Mouse (Mus musculus): Measurements from ENCODE around the gene Tnrc6c.
"Not testable (repeated sequence)": the region's sequence is repeated elsewhere in the genome, so short reads cannot be mapped to it uniquely, and the experiment has no call there.

Tnrc6c gene

GRCm38 (mm10) chr11:117775540-117775939 is 121.5 kb downstream of the Tnrc6c start:
- no peak for DNase-seq

GRCm38 (mm10) chr11:117776085-117776792 is 122.2 kb downstream of the Tnrc6c start:
- no peak for DNase-seq

GRCm38 (mm10) chr11:117777111-117777510 is 123.0 kb downstream of the Tnrc6c start:
- no peak for DNase-seq

- DNase-seq = no peak
These were observed 123.9 kb downstream of the Tnrc6c start for GRCm38 (mm10) chr11:117778031-117778430.

- DNase-seq = no peak
These were observed 124.9 kb downstream of the Tnrc6c start for GRCm38 (mm10) chr11:117778851-117779433.

- DNase-seq = no peak
These were observed 125.5 kb downstream of the Tnrc6c start for GRCm38 (mm10) chr11:117779434-117780198.

GRCm38 (mm10) chr11:117780199-117780515 is 126.1 kb downstream of the Tnrc6c start:
- DNase-seq = no peak

GRCm38 (mm10) chr11:117780582-117781111 is 126.6 kb downstream of the Tnrc6c start:
- no peak for DNase-seq

GRCm38 (mm10) chr11:117781199-117781821 is 127.2 kb downstream of the Tnrc6c start:
- no peak for DNase-seq

GRCm38 (mm10) chr11:117781993-117782704 is 128.1 kb downstream of the Tnrc6c start, which contains the start of the genes Tmc8 and Tmc6:
Tmc8 (plus strand) TSS chr11:117782076.
Tmc6 (minus strand) TSS chr11:117782198.
- no peak for DNase-seq

- DNase-seq = no peak
These were observed 128.6 kb downstream of the Tnrc6c start for GRCm38 (mm10) chr11:117782705-117783034.

GRCm38 (mm10) chr11:117783089-117783488 is 129.0 kb downstream of the Tnrc6c start:
- DNase-seq = no peak

- DNase-seq = no peak
These were observed 129.7 kb downstream of the Tnrc6c start for GRCm38 (mm10) chr11:117783683-117784309.

- DNase-seq = peak; percentile 76
These were observed 132.2 kb downstream of the Tnrc6c start for GRCm38 (mm10) chr11:117786294-117786693.

- not testable (repeated sequence) for DNase-seq
These were observed 134.4 kb downstream of the Tnrc6c start for GRCm38 (mm10) chr11:117788481-117788880.

GRCm38 (mm10) chr11:117790286-117790685 is 136.2 kb downstream of the Tnrc6c start:
- DNase-seq = peak; percentile 45

GRCm38 (mm10) chr11:117790703-117791440 is 136.8 kb downstream of the Tnrc6c start:
- DNase-seq = no peak

GRCm38 (mm10) chr11:117791441-117791761 is 137.3 kb downstream of the Tnrc6c start:
- no peak for DNase-seq

- DNase-seq = no peak
These were observed 138.3 kb downstream of the Tnrc6c start for GRCm38 (mm10) chr11:117792281-117792888.

GRCm38 (mm10) chr11:117794035-117794551 is 140.0 kb downstream of the Tnrc6c start:
- DNase-seq = no peak

- no peak for DNase-seq
These were observed 142.9 kb downstream of the Tnrc6c start for GRCm38 (mm10) chr11:117796954-117797353.

Data from cerebellum, adult 9-10 months (tissue).